Mouse (Mus musculus) intestine, embryonic 14.5 days (tissue): Measurements from ENCODE around the gene Foxp1. TPM values are rescaled to one million over a fixed set of nuclear protein-coding genes. Genes with fewer than 3 reads are reported as not detected.
A peak's percentile ranks its signal among the peaks of the same experiment; 100 is the strongest.

Experiments used
- ATAC-seq: fragments of 200-750 bp; cut with Nextera tagmentation; replicated peaks from 2 replicates; pipeline ENCODE4 v1.8.0; 2017; ENCODE audit warnings: low read depth, moderate number of reproducible peaks, moderate TSS enrichment, moderate library complexity; ENCODE audit not compliant: low FRiP score, low TSS enrichment
- DNase-seq: peaks from one replicate; pipeline ENCODE4 v3.0.0-alpha.2; 2018; ENCODE audit warnings: low spot score
- H3K27ac ChIP-seq: fragments of 300-500 bp; sonication (generic); 2 replicates; pipeline ENCODE4 v1.5.1; 2014; ENCODE audit warnings: low read depth, mild to moderate bottlenecking, control low read depth
- H3K27me3 ChIP-seq: fragments of 300-500 bp; sonication (generic); replicated peaks from 2 replicates; pipeline ENCODE4 v1.6.1; 2014; ENCODE audit warnings: low read length, control low read depth; ENCODE audit not compliant: control insufficient read depth, insufficient read depth
- H3K36me3 ChIP-seq: fragments of 300-500 bp; sonication (generic); 2 replicates; pipeline ENCODE4 v1.6.1; 2014; ENCODE audit warnings: low read length, control low read depth; ENCODE audit not compliant: control insufficient read depth, insufficient read depth
- H3K4me1 ChIP-seq: fragments of 300-500 bp; sonication (generic); replicated peaks from 2 replicates; pipeline ENCODE4 v1.6.1; 2014; ENCODE audit warnings: low read length, control low read depth, mixed read lengths; ENCODE audit not compliant: control insufficient read depth, insufficient read depth
- H3K4me2 ChIP-seq: fragments of 300-500 bp; sonication (generic); 2 replicates; pipeline ENCODE4 v1.6.1; 2014; ENCODE audit warnings: low read length
- H3K4me3 ChIP-seq: fragments of 300-500 bp; sonication (generic); 2 replicates; pipeline ENCODE4 v1.5.1; 2014; ENCODE audit warnings: low read depth, low read length, control low read depth, mixed read lengths
- H3K9ac ChIP-seq: fragments of 300-500 bp; sonication (generic); 2 replicates; pipeline ENCODE4 v1.6.1; 2014; ENCODE audit warnings: mild to moderate bottlenecking, low read length
- H3K9me3 ChIP-seq: fragments of 300-500 bp; sonication (generic); 2 replicates; pipeline ENCODE4 v1.6.1; 2016; ENCODE audit warnings: low read length, control low read depth; ENCODE audit not compliant: control insufficient read depth
- WGBS: fragments of 180-500 bp; shearing (Covaris S2); extraction: QIAGEN DNeasy Blood & Tissue Kit; methylation state at CpG from one replicate; pipeline ENCODE4 v1.1.7; 2014; 5-methylcytosine and 5-hydroxymethylcytosine counted together
- polyA plus RNA-seq: library from polyadenylated mRNA; unstranded; fragments of >200 nt; fragmentation: Nextera tagmentation; extraction: Ambion mirVana; gene quantifications from 2 replicates; pipeline ENCODE4 v1.2.1, GENCODE M21; 2014

The Foxp1 gene
- polyA plus RNA-seq, 1 experiment from 2014 or later = 133 TPM

GRCm38 (mm10) chr6:99498082-99498481, 24.4 kb downstream of the Foxp1 start:
- H3K4me2 ChIP-seq = no peak overlapping the region
- H3K27me3 ChIP-seq = no peaks in the 10 kb centered on the region
- H3K36me3 ChIP-seq = 0 out of 2 replicates have a peak, but pooled peaks cover 3% of the 10 kb centered on the region
- ATAC-seq (no peak), DNase-seq (no peak)
- H3K4me1 ChIP-seq = peaks cover 13% of the 10 kb centered on the region
- H3K9ac ChIP-seq = no peak overlapping the region
- H3K4me3 ChIP-seq = no peak overlapping the region
- no peak overlapping the region for H3K27ac ChIP-seq
- H3K9me3 ChIP-seq = no peaks in the 10 kb centered on the region
- WGBS = 78% methylated on average over 7 of the region's 7 CpGs

- H3K4me2 ChIP-seq = no peak overlapping the region
- DNase-seq (no peak), ATAC-seq (no peak)
- H3K27ac ChIP-seq = no peak overlapping the region
- peaks cover 27% of the 10 kb centered on the region for H3K4me1 ChIP-seq
- no peak overlapping the region for H3K4me3 ChIP-seq
- H3K9ac ChIP-seq = no peak overlapping the region
- no peaks in the 10 kb centered on the region for H3K9me3 ChIP-seq
- H3K27me3 ChIP-seq = no peaks in the 10 kb centered on the region
- 64% methylated on average over 5 of the region's 5 CpGs for WGBS
- H3K36me3 ChIP-seq = no peaks in the 10 kb centered on the region
Measured at GRCm38 (mm10) chr6:99496114-99496513, 26.4 kb downstream of the Foxp1 start.

GRCm38 (mm10) chr6:99492937-99493336, 29.6 kb downstream of the Foxp1 start:
- no peaks in the 10 kb centered on the region for H3K9me3 ChIP-seq
- H3K4me2 ChIP-seq = no peak overlapping the region
- ATAC-seq (no peak), DNase-seq (no peak)
- H3K4me3 ChIP-seq = no peak overlapping the region
- H3K27me3 ChIP-seq = no peaks in the 10 kb centered on the region
- WGBS = 13% methylated on average over 3 of the region's 3 CpGs
- H3K36me3 ChIP-seq = no peaks in the 10 kb centered on the region
- H3K4me1 ChIP-seq = peaks cover 31% of the 10 kb centered on the region
- H3K9ac ChIP-seq = no peak overlapping the region
- H3K27ac ChIP-seq = no peak overlapping the region

- WGBS = 51% methylated on average over 6 of the region's 6 CpGs
- no peak for DNase-seq
- Histone ChIP-seq H3K9me3 (no peaks in the 10 kb centered on the region), H3K4me2 (no peak overlapping the region), H3K27me3 (no peaks in the 10 kb centered on the region), H3K9ac (no peak overlapping the region), H3K36me3 (no peaks in the 10 kb centered on the region), H3K4me1 (peaks cover 30% of the 10 kb centered on the region), H3K4me3 (no peak overlapping the region), H3K27ac (no peak overlapping the region; the same call in 1 of the 2 replicates)
- no peak for ATAC-seq
Measured at GRCm38 (mm10) chr6:99491979-99492544, 30.5 kb downstream of the Foxp1 start.

GRCm38 (mm10) chr6:99491146-99491545, 31.4 kb downstream of the Foxp1 start:
- no peak for DNase-seq
- no peak overlapping the region for H3K4me2 ChIP-seq
- H3K27me3 ChIP-seq = no peaks in the 10 kb centered on the region
- no peak for ATAC-seq
- H3K9me3 ChIP-seq = no peaks in the 10 kb centered on the region
- H3K9ac ChIP-seq = no peak overlapping the region
- no peaks in the 10 kb centered on the region for H3K36me3 ChIP-seq
- no peak overlapping the region for H3K27ac ChIP-seq
- WGBS = 74% methylated on average over 3 of the region's 3 CpGs
- H3K4me1 ChIP-seq = peaks cover 33% of the 10 kb centered on the region
- no peak overlapping the region for H3K4me3 ChIP-seq

- no peak overlapping the region for H3K27ac ChIP-seq
- H3K4me2 ChIP-seq = no peak overlapping the region
- H3K4me1 ChIP-seq = peaks cover 42% of the 10 kb centered on the region
- H3K36me3 ChIP-seq = no peaks in the 10 kb centered on the region
- no peak for ATAC-seq
- H3K27me3 ChIP-seq = no peaks in the 10 kb centered on the region
- H3K4me3 ChIP-seq = no peak overlapping the region
- H3K9ac ChIP-seq = no peak overlapping the region
- H3K9me3 ChIP-seq = no peaks in the 10 kb centered on the region
- WGBS = 82% methylated on average over 8 of the region's 8 CpGs
- no peak for DNase-seq
Measured at GRCm38 (mm10) chr6:99489900-99490648, 32.4 kb downstream of the Foxp1 start.

GRCm38 (mm10) chr6:99489423-99489822, 33.1 kb downstream of the Foxp1 start:
- DNase-seq = no peak
- Histone ChIP-seq H3K4me3 (no peak overlapping the region), H3K9me3 (no peaks in the 10 kb centered on the region), H3K4me2 (no peak overlapping the region), H3K36me3 (no peaks in the 10 kb centered on the region), H3K4me1 (peaks cover 48% of the 10 kb centered on the region), H3K27me3 (no peaks in the 10 kb centered on the region), H3K27ac (no peak overlapping the region), H3K9ac (no peak overlapping the region)
- ATAC-seq = no peak
- WGBS = 81% methylated on average over 10 of the region's 10 CpGs

GRCm38 (mm10) chr6:99485884-99486640, 36.5 kb downstream of the Foxp1 start:
- H3K9ac ChIP-seq = no peak overlapping the region
- no peaks in the 10 kb centered on the region for H3K9me3 ChIP-seq
- 70% methylated on average over 12 of the region's 12 CpGs for WGBS
- ATAC-seq (no peak), DNase-seq (peak; percentile 61)
- H3K27me3 ChIP-seq = no peaks in the 10 kb centered on the region
- peaks cover 54% of the 10 kb centered on the region for H3K4me1 ChIP-seq
- peak overlapping the region; percentile 94 for H3K27ac ChIP-seq
- H3K4me2 ChIP-seq = peak overlapping the region; percentile 42; the same call in 1 of the 2 replicates
- no peak overlapping the region for H3K4me3 ChIP-seq
- no peaks in the 10 kb centered on the region for H3K36me3 ChIP-seq
